Mouse (Mus musculus) right cerebral cortex, postnatal 10 days (tissue): ENCODE measurements around the gene Zpr1.
"Not testable (repeated sequence)": the region's sequence is repeated elsewhere in the genome, so short reads cannot be mapped to it uniquely, and the experiment has no call there.

Experiments used
- DNase-seq, 2 experiments: peaks; one replicate each; pipeline ENCODE4 v3.0.0; 2021; ENCODE audit warnings: low spot score in 2 of 2

Zpr1 gene

GRCm38 (mm10) chr9:46261131-46261530, 11.7 kb upstream of the Zpr1 start:
- no peak for DNase-seq

GRCm38 (mm10) chr9:46268343-46268873, 4.5 kb upstream of the Zpr1 start, which contains the start of gene Apoa5:
TSS of gene Apoa5 (plus strand) at chr9:46268633.
- DNase-seq = no peak

- no peak for DNase-seq
Measured at GRCm38 (mm10) chr9:46269125-46269524, 3.7 kb upstream of the Zpr1 start.

GRCm38 (mm10) chr9:46270782-46271181, 2.1 kb upstream of the Zpr1 start:
- DNase-seq = no peak

- no peak for DNase-seq
Measured at GRCm38 (mm10) chr9:46272070-46272469, 794 bp upstream of the Zpr1 start.

GRCm38 (mm10) chr9:46274494-46274893, 1.6 kb downstream of the Zpr1 start:
- no peak for DNase-seq

GRCm38 (mm10) chr9:46282631-46283436, 10.0 kb downstream of the Zpr1 start, which contains the start of gene Bud13:
TSS of gene Bud13 (plus strand) at chr9:46283008.
- peak; percentile 94 to 96 for DNase-seq

GRCm38 (mm10) chr9:46298381-46298780, 25.5 kb downstream of the Zpr1 start:
- no peak for DNase-seq

GRCm38 (mm10) chr9:46302142-46302541, 29.3 kb downstream of the Zpr1 start:
- peak; percentile 74 to 78 for DNase-seq

- no peak for DNase-seq
Measured at GRCm38 (mm10) chr9:46309121-46309520, 36.3 kb downstream of the Zpr1 start.

GRCm38 (mm10) chr9:46314507-46314906, 41.6 kb downstream of the Zpr1 start:
- peak; percentile 68 to 75 for DNase-seq

GRCm38 (mm10) chr9:46314921-46315320, 42.1 kb downstream of the Zpr1 start:
- no peak for DNase-seq

- DNase-seq = peak; percentile 71 to 84
Measured at GRCm38 (mm10) chr9:46315807-46316365, 43.0 kb downstream of the Zpr1 start.

- DNase-seq = peak; percentile 52 to 62
Measured at GRCm38 (mm10) chr9:46316388-46316787, 43.5 kb downstream of the Zpr1 start.

GRCm38 (mm10) chr9:46316909-46317308, 44.0 kb downstream of the Zpr1 start:
- peak in 1 of 2 experiments; percentile 40 for DNase-seq

- DNase-seq = no peak
Measured at GRCm38 (mm10) chr9:46317957-46318356, 45.1 kb downstream of the Zpr1 start.

- not testable (repeated sequence) for DNase-seq
Measured at GRCm38 (mm10) chr9:46319886-46320285, 47.0 kb downstream of the Zpr1 start, which contains the start of gene 4931429L15Rik. TSS of gene 4931429L15Rik (minus strand) at chr9:46319986.

GRCm38 (mm10) chr9:46320461-46320860, 47.6 kb downstream of the Zpr1 start:
- DNase-seq = no peak

- no peak for DNase-seq
Measured at GRCm38 (mm10) chr9:46326694-46327405, 54.0 kb downstream of the Zpr1 start.

- peak in 1 of 2 experiments; percentile 45 for DNase-seq
Measured at GRCm38 (mm10) chr9:46327706-46328571, 55.1 kb downstream of the Zpr1 start.
